Mouse (Mus musculus): ENCODE data around the gene Igfbp2.

DNA sequence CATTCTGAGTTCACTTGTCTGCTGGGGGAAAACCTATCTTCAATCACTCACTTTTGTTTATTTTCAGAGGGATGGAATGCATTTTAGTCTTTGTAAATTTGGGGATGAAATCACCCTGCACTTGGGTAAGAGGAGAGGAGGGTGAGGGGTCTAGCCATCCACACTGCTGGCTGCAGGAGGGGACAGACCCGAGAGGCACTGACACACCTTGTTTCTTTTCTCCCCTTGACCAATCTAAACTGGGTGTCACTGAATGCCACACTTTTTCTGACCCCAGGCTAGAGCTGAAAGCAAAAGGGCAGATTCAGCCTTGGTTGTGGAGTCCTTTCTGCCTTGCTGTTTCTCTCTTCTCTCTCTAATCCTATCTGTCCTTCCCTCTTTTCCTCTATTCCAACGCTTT is 37.4 kb downstream of the Igfbp2 start:
- TF ChIP-seq MAFK (IDR thresholded peaks at IDR 0.05; ENCODE audit: insufficient read depth, low read depth, low read length) = no peak
- TF ChIP-seq HCFC1 (IDR thresholded peaks at IDR 0.05; ENCODE audit: borderline replicate concordance, insufficient read depth, low read length) = no peak
- no peak for TF ChIP-seq ZNF384 (IDR thresholded peaks at IDR 0.05; ENCODE audit: low read depth, low read length)
- TF ChIP-seq CHD2 (IDR thresholded peaks at IDR 0.05; ENCODE audit: low read depth, low read length) = no peak
